Mouse (Mus musculus): ENCODE measurements at regions not wholly inside any gene's neighbourhood (a gene's known extent, or its start where the extent isn't known, plus 50 kb on each side); places are given as distances from the start of the nearest gene placed in this dataset.

GRCm38 (mm10) chr1:104578123-104578522 is 190.2 kb upstream of the Cdh20 start:
- Histone ChIP-seq H3K27me3 (ENCODE audit: control insufficient read depth in 1 of 2, insufficient read depth in 2 of 2, low read length in 2 of 2) (no peaks in the 10 kb centered on the region), H3K27ac (ENCODE audit: control insufficient read depth, low read depth, low read length) (no peak overlapping the region), H3K4me1 (ENCODE audit: control insufficient read depth in 1 of 2, insufficient read depth in 2 of 2, low read length in 2 of 2) (no peaks in the 10 kb centered on the region), H3K9me3 (replicated peaks; ENCODE audit: insufficient read depth, low read length) (no peaks in the 10 kb centered on the region), H3K9ac (ENCODE audit: control insufficient read depth, low read depth, low read length, poor library complexity, severe bottlenecking) (no peak overlapping the region), H3K4me3 (ENCODE audit: control insufficient read depth in 1 of 2, insufficient read depth in 1 of 2, low read depth in 2 of 2, low read length in 2 of 2) (no peak overlapping the region), H3K36me3 (ENCODE audit: control insufficient read depth in 1 of 2, insufficient read depth in 2 of 2, low read length in 2 of 2) (no peaks in the 10 kb centered on the region), H3K79me2 (ENCODE audit: control insufficient read depth, insufficient read depth, low read length, poor library complexity) (no peaks in the 10 kb centered on the region)
- no peak for DNase-seq (ENCODE audit: low read depth, low spot score)
- no peak for TF ChIP-seq GABPA (IDR thresholded peaks at IDR 0.05; ENCODE audit: low read depth, low read length)
- TF ChIP-seq MAX (IDR thresholded peaks at IDR 0.05; ENCODE audit: low read length), result no peak
- TF ChIP-seq CHD2 (IDR thresholded peaks at IDR 0.05; ENCODE audit: low read length), result no peak
- no peak for TF ChIP-seq JUND (IDR thresholded peaks at IDR 0.05; ENCODE audit: low read depth, low read length)
- TF ChIP-seq CHD1 (IDR thresholded peaks at IDR 0.05; ENCODE audit: low read depth, low read length), result no peak
- TF ChIP-seq MYC (IDR thresholded peaks at IDR 0.05; ENCODE audit: low read depth, low read length), result no peak
- no peak for TF ChIP-seq SMC3 (IDR thresholded peaks at IDR 0.05; ENCODE audit: low read depth, low read length)
- TF ChIP-seq CTCF (IDR thresholded peaks at IDR 0.05 in 2 of 3, conservative IDR thresholded peaks at IDR 0.05 in 1 of 3; ENCODE audit: control insufficient read depth in 1 of 3, insufficient read depth in 1 of 3, low read depth in 2 of 3, low read length in 3 of 3, poor library complexity in 1 of 3, severe bottlenecking in 1 of 3), result no peak
- TF ChIP-seq NRF1 (IDR thresholded peaks at IDR 0.05; ENCODE audit: insufficient read depth, low read depth, low read length, poor library complexity, severe bottlenecking), result no peak

- no peak overlapping the region for H3K27ac ChIP-seq (ENCODE audit: control insufficient read depth, low read depth, low read length)
- H3K9ac ChIP-seq (ENCODE audit: control insufficient read depth, low read depth, low read length, poor library complexity, severe bottlenecking), result no peak overlapping the region
- no peak overlapping the region for H3K4me3 ChIP-seq (ENCODE audit: control insufficient read depth in 1 of 2, insufficient read depth in 1 of 2, low read depth in 2 of 2, low read length in 2 of 2)
- no peaks in the 10 kb centered on the region for H3K27me3 ChIP-seq (ENCODE audit: control insufficient read depth in 1 of 2, insufficient read depth in 2 of 2, low read length in 2 of 2)
- no peaks in the 10 kb centered on the region for H3K9me3 ChIP-seq (replicated peaks; ENCODE audit: insufficient read depth, low read length)
- H3K79me2 ChIP-seq (ENCODE audit: control insufficient read depth, insufficient read depth, low read length, poor library complexity), result no peaks in the 10 kb centered on the region
- TF ChIP-seq EP300 (IDR thresholded peaks at IDR 0.05; ENCODE audit: low read depth in 1 of 2, low read length in 2 of 2) (no peak), MYC (IDR thresholded peaks at IDR 0.05; ENCODE audit: low read depth, low read length) (no peak), KAT2A (conservative IDR thresholded peaks at IDR 0.05; ENCODE audit: low read depth, low read length) (no peak), BHLHE40 (IDR thresholded peaks at IDR 0.05; ENCODE audit: borderline replicate concordance, low read depth, low read length) (no peak), TCF12 (IDR thresholded peaks at IDR 0.05; ENCODE audit: low read depth, low read length) (no peak), E2F4 (IDR thresholded peaks at IDR 0.05; ENCODE audit: borderline replicate concordance, low read depth, low read length) (no peak), SMC3 (IDR thresholded peaks at IDR 0.05; ENCODE audit: low read depth, low read length) (no peak), TBP (IDR thresholded peaks at IDR 0.05; ENCODE audit: low read depth, low read length) (no peak), GABPA (IDR thresholded peaks at IDR 0.05; ENCODE audit: low read depth, low read length) (no peak), TAL1 (IDR thresholded peaks at IDR 0.05; ENCODE audit: low read length) (no peak), RAD21 (IDR thresholded peaks at IDR 0.05; ENCODE audit: low read depth, low read length) (no peak), JUND (IDR thresholded peaks at IDR 0.05; ENCODE audit: low read depth, low read length) (no peak), ETS1 (IDR thresholded peaks at IDR 0.05; ENCODE audit: low read depth, low read length) (no peak), MAZ (IDR thresholded peaks at IDR 0.05; ENCODE audit: low read depth, low read length) (no peak), MAFK (IDR thresholded peaks at IDR 0.05; ENCODE audit: borderline replicate concordance, low read depth, low read length) (no peak)
- no peak for DNase-seq (ENCODE audit: low read depth, low spot score)
- H3K36me3 ChIP-seq (ENCODE audit: control insufficient read depth in 1 of 2, insufficient read depth in 2 of 2, low read length in 2 of 2), result no peaks in the 10 kb centered on the region
- no peaks in the 10 kb centered on the region for H3K4me1 ChIP-seq (ENCODE audit: control insufficient read depth in 1 of 2, insufficient read depth in 2 of 2, low read length in 2 of 2)
Observed at GRCm38 (mm10) chr1:104584123-104584522, 184.2 kb upstream of the Cdh20 start.

Measured in MEL (cell line).